Mouse (Mus musculus) limb, embryonic 14.5 days (tissue): ENCODE results near the gene Rab3il1. TPM values are rescaled to one million over a fixed set of nuclear protein-coding genes. Genes with fewer than 3 reads are reported as not detected.

Experiments used
- ATAC-seq: fragments of 200-750 bp; cut with Nextera tagmentation; 2 replicates; pipeline ENCODE4 v1.8.0; 2017; ENCODE audit warnings: low read depth, moderate number of reproducible peaks, moderate TSS enrichment; ENCODE audit not compliant: low FRiP score
- DNase-seq: peaks from one replicate; pipeline ENCODE4 v3.0.0-alpha.2; 2015; ENCODE audit warnings: low spot score
- H3K27ac ChIP-seq: fragments of 300-500 bp; sonication (generic); replicated peaks from 2 replicates; pipeline ENCODE4 v1.5.1; 2014; ENCODE audit warnings: low read depth, mild to moderate bottlenecking, low read length, moderate library complexity, mixed read lengths
- H3K27me3 ChIP-seq: fragments of 300-500 bp; sonication (generic); 2 replicates; pipeline ENCODE4 v1.6.1; 2014; ENCODE audit warnings: low read length, mixed read lengths; ENCODE audit not compliant: control insufficient read depth, insufficient read depth
- H3K36me3 ChIP-seq: fragments of 300-500 bp; sonication (generic); 2 replicates; pipeline ENCODE4 v1.6.1; 2014; ENCODE audit warnings: mild to moderate bottlenecking, low read length, moderate library complexity, mixed read lengths; ENCODE audit not compliant: control insufficient read depth, insufficient read depth
- H3K4me1 ChIP-seq: fragments of 300-500 bp; sonication (generic); 2 replicates; pipeline ENCODE4 v1.6.1; 2014; ENCODE audit warnings: antibody characterized with exemption, low read length, mixed read lengths; ENCODE audit not compliant: control insufficient read depth, insufficient read depth
- H3K4me2 ChIP-seq: fragments of 300-500 bp; sonication (generic); replicated peaks from 2 replicates; pipeline ENCODE4 v1.6.1; 2014; ENCODE audit warnings: low read depth, mild to moderate bottlenecking, low read length, moderate library complexity; ENCODE audit not compliant: severe bottlenecking
- H3K4me3 ChIP-seq: fragments of 300-500 bp; sonication (generic); replicated peaks from 2 replicates; pipeline ENCODE4 v1.5.1; 2014; ENCODE audit warnings: low read length
- H3K9ac ChIP-seq: fragments of 300-500 bp; sonication (generic); 2 replicates; pipeline ENCODE4 v1.6.1; 2014; ENCODE audit warnings: mild to moderate bottlenecking, low read depth, low read length, moderate library complexity; ENCODE audit not compliant: severe bottlenecking
- H3K9me3 ChIP-seq: fragments of 300-500 bp; sonication (generic); 2 replicates; pipeline ENCODE4 v1.6.1; 2016; ENCODE audit warnings: low read length; ENCODE audit not compliant: control insufficient read depth
- POLR2A ChIP-seq: fragments of 200-500 bp; IDR thresholded peaks from 2 replicates; pipeline ENCODE4 v1.8.0; 2012; ENCODE audit warnings: inconsistent platforms, mild to moderate bottlenecking, moderate library complexity, borderline replicate concordance; ENCODE audit not compliant: insufficient read depth, insufficient read length; ENCODE audit errors: extremely low read depth
- WGBS: fragments of 180-500 bp; shearing (Covaris S2); extraction: QIAGEN DNeasy Blood & Tissue Kit; methylation state at CpG from one replicate; pipeline ENCODE4 v1.1.7; 2014; 5-methylcytosine and 5-hydroxymethylcytosine counted together
- polyA plus RNA-seq, 2 experiments: library from polyadenylated mRNA; depleted of rRNA in 1 of 2; stranded (reverse) in 1 of 2; unstranded in 1 of 2; fragments of >200 nt; fragmentation: Nextera tagmentation in 1 of 2; extraction: Ambion mirVana in 1 of 2; gene quantifications; 2 replicates each; pipeline versions ENCODE4 v1.2.1 to v1.2.3; 2012 to 2014

Rab3il1 gene
- polyA plus RNA-seq, 2 experiments: 36.1 to 43.9 TPM

DNA sequence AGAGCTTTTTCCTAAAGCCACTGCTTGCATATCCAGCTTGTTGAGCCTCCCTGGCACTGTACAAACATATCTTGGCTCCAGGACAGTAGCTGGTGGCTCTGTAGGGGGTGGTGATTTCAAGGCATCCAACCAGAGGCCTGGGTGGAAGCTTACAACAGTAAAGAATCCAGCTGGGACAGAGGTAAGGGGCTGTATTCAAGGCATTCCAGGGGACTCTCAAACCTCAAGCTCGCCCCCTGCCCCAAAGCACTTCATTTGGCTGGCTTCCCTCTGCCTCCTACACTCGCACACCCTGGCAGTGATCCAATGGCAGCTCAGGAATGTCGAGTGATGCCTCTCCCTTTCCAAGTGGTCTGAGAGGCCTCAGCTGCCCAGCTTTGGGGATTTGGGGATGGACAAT, 37.4 kb downstream of the Rab3il1 start:
- DNase-seq: peak; percentile 50
- H3K4me1 ChIP-seq: peaks cover 23% of the 10 kb centered on the region
- no peak overlapping the region for H3K4me2 ChIP-seq
- H3K27ac ChIP-seq: no peak overlapping the region
- no peak overlapping the region for H3K4me3 ChIP-seq
- TF ChIP-seq POLR2A: no peak
- peaks cover 9% of the 10 kb centered on the region; the same call in 1 of the 2 replicates for H3K36me3 ChIP-seq
- WGBS: 7% methylated on average over 3 of the region's 3 CpGs
- no peak overlapping the region for H3K9ac ChIP-seq
- ATAC-seq: no peak
- H3K27me3 ChIP-seq: no peaks in the 10 kb centered on the region
- H3K9me3 ChIP-seq: no peaks in the 10 kb centered on the region

DNA sequence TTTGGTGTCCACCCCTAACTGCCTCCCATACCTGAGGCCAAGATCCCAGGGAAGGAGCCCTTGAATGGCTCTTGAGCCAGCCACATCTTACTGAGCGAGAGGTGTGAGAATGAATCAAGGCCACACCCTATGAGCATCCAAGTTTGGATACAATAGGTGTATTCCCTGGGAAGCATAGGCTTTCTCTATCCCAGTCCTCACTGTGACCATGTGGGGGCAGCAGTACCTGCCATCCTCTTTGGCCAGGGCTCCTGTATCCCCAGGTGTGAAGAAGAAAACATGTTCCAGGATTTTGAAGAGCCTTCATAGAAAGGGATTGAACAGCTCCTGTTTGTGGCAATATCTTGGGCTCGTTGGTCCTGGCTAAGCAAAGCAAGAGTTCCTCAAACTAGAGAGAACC, 38.1 kb downstream of the Rab3il1 start:
- no peak for TF ChIP-seq POLR2A
- Histone ChIP-seq H3K36me3 (peaks cover 6% of the 10 kb centered on the region; the same call in 1 of the 2 replicates), H3K4me1 (peaks cover 23% of the 10 kb centered on the region), H3K27me3 (no peaks in the 10 kb centered on the region), H3K27ac (no peak overlapping the region), H3K9ac (no peak overlapping the region), H3K4me2 (no peak overlapping the region), H3K9me3 (no peaks in the 10 kb centered on the region), H3K4me3 (no peak overlapping the region)
- 80% methylated on average over 2 of the region's 2 CpGs for WGBS
- ATAC-seq (no peak), DNase-seq (no peak)

DNA sequence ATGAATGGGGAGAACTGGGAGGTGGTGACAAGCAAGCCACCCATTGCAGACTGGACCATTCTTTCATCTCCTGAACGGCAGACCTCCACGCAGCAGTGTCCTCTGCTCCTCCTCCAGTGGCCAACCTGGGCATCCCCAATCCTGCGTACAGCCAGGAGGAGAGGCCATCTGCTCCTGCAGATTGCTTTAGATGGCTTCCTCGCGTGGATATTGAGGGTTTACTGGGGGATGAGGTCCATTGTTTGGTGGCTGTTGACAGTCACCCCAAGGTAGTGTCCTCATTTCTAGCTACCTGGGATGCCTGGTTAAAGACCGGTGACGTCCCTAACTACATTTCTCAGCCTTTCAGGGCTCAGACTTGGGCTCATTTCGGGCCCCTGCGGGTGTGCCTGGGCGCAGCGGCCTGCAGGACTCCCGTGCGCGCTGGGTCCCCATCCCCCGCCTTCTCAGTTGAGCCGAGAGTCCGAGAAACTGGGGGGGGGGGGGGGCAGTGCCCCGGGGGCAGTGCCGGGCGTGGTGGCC, 39.5 kb downstream of the Rab3il1 start:
- Histone ChIP-seq H3K27ac (no peak overlapping the region), H3K4me3 (peak overlapping the region; percentile 73), H3K27me3 (no peaks in the 10 kb centered on the region), H3K9me3 (no peaks in the 10 kb centered on the region), H3K36me3 (no peaks in the 10 kb centered on the region), H3K4me1 (peaks cover 23% of the 10 kb centered on the region), H3K9ac (peak overlapping the region; percentile 69), H3K4me2 (peak overlapping the region; percentile 96)
- ATAC-seq (no peak), DNase-seq (no peak)
- TF ChIP-seq POLR2A: no peak
- 11% methylated on average over 15 of the region's 20 CpGs for WGBS

DNA sequence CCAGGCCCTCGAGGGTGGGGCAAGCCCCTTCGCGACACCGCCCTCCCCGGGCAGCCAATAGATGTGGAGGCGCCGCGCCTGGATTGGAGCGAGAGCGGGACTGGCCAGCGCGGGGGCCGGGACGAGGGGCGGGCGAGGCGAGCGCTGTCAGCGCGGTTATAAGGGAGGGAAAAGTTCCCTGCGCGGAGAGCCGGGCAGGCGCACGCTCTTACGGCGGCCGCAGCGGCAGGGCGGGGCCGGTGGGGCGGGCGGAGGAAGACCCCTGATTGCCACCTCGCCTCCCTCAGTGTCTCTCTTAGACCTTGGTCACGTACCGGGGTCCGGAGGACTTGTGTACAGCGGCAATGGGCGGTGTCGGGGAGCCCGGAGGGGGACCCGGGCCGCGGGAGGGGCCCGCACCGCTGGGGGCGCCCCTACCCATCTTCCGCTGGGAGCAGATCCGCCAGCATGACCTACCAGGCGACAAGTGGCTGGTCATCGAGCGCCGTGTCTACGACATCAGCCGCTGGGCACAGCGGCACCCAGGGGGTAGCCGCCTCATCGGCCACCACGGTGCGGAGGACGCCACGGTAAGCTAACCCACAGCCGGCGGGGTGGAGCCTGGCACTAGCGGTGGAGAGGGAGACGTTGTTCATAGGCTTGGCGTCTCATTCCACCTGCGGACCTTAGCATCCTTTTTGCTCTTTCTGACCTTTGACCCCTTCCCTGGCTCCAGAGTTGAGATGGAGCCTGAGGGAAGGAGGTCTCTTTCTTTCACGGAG, 40.1 kb downstream of the Rab3il1 start, which contains the start of gene Fads3:
Fads3 (plus strand) TSS at position 182 of the 761 bp plus-strand sequence.
- Histone ChIP-seq H3K27ac (0 out of 2 replicates have a peak within 1 kb of the TSS, but pooled peaks have one; percentile 26), H3K4me3 (peak within 1 kb of the TSS; percentile 73), H3K9ac (peak within 1 kb of the TSS; percentile 69), H3K27me3 (no peaks in the 10 kb centered on the region), H3K4me2 (peak within 1 kb of the TSS; percentile 96), H3K9me3 (no peaks in the 10 kb centered on the region), H3K36me3 (no peaks in the 10 kb centered on the region), H3K4me1 (peaks cover 23% of the 10 kb centered on the region)
- WGBS: under 1% methylated on average over 33 of the region's 69 CpGs
- ATAC-seq: peak; percentile 88
- DNase-seq: peak; percentile 81
- 0 out of 2 replicates have a peak, but pooled peaks have one; percentile 10 for TF ChIP-seq POLR2A

DNA sequence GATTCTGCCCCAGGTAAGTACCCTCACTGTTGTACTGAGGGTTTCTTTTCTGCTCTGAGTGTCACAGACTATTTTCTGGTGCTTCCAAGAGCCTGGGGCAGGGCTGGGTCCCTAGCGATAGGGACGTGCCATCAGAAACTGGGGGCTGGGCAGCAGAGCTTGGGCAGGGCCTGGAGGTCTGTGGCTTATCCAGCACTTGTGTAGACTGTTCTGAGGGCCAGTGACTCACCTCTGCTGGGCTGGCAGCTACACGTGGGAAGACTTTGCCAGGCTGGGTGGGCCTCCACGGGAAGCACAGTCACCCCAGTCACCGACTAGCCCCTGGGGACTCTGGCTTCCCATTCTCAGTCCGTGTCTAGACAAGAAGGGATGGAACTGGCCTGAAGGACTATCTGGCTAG, 40.8 kb downstream of the Rab3il1 start:
- Histone ChIP-seq H3K27me3 (no peaks in the 10 kb centered on the region), H3K4me2 (peak overlapping the region; percentile 96), H3K27ac (no peak overlapping the region), H3K4me1 (peaks cover 23% of the 10 kb centered on the region), H3K9me3 (no peaks in the 10 kb centered on the region), H3K9ac (peak overlapping the region; percentile 69), H3K36me3 (no peaks in the 10 kb centered on the region), H3K4me3 (peak overlapping the region; percentile 73)
- ATAC-seq: no peak
- 62% methylated on average over 6 of the region's 6 CpGs for WGBS
- TF ChIP-seq POLR2A: no peak
- no peak for DNase-seq
